Mouse (Mus musculus): ENCODE measurements around the gene Capn3. TPM values are rescaled to one million over a fixed set of nuclear protein-coding genes. Genes with fewer than 3 reads are reported as not detected.

The Capn3 gene
- total RNA-seq, 4 experiments from 2014 or later = 126 to 145 (median 128) TPM

DNA sequence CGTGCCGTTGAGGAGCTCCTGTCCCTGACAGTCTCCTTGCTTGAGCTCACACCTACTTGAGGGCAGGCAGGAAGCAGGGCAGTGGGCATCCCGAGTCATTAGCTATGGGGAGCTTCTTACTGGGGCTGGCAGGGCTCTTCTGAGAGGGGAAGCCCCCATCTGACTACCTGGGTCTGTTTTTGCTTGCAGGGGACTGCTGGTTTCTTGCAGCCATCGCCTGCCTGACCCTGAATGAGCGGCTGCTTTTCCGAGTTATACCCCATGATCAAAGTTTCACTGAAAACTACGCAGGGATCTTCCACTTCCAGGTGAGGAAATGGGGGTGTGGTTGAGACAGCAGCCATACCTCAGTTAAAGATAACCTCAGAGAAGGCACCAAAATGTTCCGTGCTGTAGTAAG lies 26.1 kb downstream of the Capn3 start:
- DNase-seq (ENCODE audit: low spot score in 2 of 2) = no peak

DNA sequence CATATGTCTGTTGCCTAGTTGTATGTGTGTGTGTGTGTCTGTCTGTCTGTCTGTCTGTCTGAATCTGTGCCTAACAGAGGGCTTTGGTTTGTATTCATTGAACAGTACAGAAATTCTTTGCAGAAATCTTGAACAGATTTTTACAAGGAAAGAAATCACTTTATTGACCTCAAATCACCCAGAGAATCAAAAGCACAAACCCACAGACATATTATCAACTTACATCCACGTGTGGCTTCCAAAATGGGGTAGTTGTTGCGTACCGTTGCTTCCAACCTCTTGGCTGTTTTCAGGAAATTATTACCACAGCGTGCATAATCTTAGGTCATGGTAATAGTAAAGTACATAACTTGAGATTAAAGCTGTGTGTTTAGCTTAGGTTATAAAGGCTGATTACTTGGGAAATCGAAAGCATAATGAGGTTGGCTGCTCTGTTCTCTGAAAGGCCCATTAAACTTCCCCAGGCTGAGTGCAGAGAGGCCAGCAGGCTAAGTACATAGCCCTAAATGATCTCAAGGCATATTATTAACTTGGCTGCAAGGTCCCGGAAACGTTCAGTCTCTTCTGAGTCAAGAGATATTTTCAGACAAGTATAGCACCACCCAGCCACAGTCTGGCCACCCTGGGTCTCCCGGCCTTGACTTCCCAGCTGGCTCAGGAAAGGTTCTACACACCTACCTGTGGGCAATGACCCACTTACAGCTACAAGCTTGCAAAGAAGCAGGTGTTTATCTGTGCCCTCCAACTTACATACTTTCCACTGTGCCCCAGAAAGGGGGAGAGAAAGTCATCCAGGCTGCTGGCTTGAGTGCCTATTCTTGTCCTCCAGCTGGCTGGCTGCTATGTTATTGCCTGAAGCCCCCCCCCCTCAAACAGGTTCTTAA lies 26.9 kb downstream of the Capn3 start:
- peak in 1 of 2 experiments; percentile 20 for DNase-seq (ENCODE audit: low spot score in 2 of 2)

DNA sequence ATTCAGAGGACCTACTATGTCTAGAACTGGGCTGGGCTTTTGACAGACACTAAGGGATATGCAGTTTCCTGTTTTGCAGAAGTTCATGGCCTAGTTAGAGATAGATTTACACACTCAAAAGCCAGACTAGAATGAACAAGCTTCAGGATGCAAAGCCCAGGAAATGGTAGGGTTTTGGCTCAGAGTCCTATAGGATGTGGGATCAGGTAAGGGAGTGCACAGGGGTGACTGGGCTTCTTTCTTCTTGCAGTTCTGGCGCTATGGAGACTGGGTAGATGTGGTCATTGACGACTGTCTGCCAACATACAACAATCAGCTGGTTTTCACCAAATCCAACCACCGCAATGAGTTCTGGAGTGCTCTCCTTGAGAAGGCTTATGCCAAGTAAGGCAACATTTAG lies 28.4 kb downstream of the Capn3 start:
- no peak for DNase-seq (ENCODE audit: low spot score in 2 of 2)

DNA sequence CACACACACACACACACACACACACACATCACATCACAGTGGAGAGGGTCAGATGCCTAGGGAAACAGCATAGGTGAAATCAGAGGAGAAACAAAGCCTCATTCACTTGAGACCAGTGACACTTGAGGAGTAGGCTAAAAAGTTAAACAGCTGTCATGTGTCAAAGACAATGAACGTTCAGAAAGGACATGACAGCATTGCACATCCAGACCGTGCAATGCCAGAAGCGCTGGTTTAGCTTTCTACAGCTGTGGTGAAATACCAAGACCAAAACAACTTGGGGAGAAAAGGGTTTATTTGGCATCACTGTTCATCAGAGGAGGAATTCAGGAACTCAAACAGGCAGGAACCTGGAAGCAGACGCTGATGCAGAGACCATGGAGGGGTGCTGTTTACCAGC lies 37.4 kb downstream of the Capn3 start:
- no peak for DNase-seq (ENCODE audit: low spot score in 2 of 2)

DNA sequence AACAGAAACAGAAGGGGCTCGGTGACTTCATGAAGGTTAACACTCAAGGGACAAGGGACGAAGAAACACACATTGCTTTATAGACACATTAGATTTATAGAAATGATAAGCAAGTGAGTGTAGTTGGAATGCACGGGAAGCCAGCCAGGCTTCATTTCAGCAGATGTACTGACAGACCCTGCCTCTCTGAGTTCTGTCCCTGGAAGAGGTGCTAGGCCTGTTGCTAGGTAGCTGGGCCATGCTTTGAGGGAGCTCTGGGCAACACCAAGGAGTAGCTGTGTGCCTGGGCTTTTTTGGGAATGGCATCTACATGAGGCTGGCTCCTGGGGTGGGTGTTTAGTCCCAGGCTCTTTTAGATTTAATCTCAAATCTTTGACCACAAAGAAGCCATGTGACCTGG lies 40.7 kb downstream of the Capn3 start:
- DNase-seq (ENCODE audit: low spot score in 2 of 2) = no peak

DNA sequence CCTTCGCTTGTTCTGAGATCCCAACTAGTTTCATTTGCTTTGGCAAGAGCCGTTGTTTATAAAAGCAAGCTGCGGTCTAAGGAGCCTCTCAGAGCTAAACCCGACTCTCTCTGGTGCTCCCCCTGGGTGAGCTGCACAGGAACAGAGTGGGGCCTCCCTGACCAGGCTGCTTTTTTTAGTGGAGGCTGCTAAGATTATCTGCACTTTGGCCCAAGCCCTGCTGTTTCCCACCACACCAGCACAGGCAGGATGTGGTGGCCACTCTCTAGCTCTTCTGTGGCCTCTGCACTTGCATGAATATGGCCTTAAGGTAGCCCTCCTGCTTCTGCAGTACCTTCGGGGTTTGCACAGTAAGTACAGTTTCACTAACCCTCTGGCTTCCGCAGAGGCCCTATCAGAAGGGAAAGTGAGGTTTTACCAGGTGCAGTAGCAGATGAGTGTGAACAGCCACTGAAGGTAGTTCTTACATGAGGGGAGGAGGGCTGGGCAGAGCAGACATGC lies 44.2 kb downstream of the Capn3 start:
- DNase-seq (ENCODE audit: low spot score in 2 of 2) = no peak

DNA sequence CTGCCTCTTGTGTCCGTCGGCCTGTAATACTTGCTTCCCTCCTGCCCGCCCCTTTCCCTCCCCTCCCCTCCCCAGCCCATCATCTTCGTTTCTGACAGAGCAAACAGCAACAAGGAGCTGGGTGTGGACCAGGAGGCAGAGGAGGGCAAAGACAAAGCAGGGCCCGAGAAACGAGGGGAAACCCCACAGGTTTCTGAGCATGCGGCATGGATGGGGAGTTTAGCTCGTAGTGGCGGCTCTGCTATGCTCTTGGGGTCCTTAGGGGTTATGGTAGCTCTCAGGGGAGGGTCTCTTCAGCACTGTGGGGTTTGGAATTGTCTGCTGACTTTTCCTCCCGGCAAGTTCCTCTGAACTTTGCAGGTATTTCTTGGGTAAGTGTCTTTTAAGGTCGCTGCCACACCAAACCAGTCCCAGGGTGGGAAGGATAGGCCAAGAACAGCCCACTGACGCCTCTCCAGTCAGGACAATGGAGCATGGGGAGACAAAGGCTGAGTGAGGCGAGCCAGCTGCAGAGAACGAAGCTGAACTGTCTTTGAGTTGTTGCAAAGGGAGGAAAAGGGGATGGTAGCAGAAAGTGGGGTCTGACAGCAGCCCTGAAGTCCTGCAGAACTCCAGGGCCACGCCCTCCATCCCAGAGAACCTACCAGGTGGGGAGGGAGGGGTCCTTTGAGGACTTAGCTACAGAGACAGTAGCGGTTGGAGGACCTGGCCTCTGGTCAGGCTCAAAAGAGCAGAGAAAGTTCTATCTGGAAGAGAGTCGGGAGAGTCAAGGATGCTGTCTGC lies 45.5 kb downstream of the Capn3 start:
- DNase-seq (ENCODE audit: low spot score in 2 of 2) = no peak

DNA sequence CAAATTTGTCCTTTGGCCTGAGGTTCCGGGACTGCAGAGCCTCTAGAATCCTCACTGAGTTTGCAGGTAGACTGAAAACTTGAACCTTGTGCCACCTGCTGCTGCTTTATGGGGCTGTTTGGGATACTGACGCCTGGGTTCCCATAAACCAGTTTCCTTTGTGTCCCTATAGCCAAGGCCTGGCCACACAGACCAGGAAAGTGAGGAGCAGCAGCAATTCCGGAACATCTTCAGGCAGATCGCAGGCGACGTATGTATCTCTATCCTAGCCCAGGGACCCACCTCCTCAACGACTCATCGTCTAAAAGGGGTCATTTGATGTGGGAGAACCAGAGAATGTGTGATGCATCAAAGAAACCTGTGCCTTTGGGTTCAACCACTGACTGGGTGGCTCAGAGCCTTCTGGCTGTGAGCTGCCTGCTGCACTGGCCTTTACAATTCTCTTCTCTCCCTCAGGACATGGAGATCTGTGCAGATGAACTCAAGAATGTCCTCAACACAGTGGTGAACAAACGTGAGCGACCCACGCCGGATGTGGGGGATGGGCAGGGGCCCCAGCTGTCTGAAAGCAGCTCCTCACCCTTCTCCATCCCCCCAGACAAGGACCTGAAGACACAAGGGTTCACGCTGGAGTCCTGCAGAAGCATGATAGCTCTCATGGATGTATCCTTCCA lies 46.2 kb downstream of the Capn3 start:
- no peak for DNase-seq (ENCODE audit: low spot score in 2 of 2)

DNA sequence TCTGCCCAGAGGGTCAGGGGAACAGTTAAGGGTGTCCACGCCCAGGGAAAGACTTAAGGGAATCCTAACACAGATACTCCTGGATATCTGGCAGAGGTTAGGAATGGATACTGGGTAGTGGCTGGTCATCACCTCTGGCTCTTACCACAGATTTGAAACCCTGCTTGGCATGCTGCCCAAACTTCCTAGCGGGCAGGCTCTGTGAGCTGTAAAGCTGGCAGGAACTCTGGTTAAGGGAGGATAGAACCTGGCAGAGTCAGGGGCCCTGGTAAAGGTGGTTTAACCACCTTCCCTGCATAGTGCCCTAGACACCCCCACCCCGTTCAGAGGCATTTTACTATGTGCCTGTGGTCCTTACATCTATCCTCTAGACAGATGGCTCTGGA lies 46.8 kb downstream of the Capn3 start:
- DNase-seq (ENCODE audit: low spot score in 2 of 2) = no peak

DNA sequence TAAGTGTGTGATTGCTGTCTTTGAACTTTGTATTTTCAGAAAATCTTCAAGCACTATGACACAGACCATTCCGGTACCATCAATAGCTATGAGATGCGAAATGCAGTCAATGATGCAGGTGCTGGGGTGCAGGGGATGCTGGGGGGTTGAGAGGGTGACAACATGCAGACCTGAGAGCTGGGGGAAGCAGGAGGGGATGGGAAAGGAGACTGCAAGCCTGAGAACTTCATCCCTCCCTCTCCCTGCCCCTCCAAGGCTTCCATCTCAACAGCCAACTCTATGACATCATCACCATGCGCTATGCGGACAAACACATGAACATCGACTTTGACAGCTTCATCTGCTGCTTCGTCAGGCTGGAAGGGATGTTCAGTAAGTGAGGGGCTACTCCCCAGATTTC lies 47.3 kb downstream of the Capn3 start:
- DNase-seq (ENCODE audit: low spot score in 2 of 2) = no peak

DNA sequence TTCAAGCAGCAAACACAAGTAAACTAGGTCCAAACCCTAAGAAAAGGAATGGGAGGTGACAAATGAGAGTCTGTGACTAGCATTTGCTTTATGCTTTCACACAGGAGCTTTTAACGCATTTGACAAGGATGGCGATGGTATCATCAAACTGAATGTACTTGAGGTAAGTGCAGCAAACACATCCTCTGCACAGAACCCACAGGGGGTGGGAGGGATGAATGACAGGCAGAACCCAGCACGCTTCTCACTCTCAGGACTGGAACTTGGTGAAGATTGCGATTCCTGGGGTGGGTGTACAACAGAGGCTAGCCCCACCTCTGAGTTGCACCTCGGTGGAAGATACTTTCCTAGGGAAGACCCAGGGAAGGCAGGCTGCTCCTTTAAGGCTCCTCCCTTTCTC lies 48.2 kb downstream of the Capn3 start:
- DNase-seq (ENCODE audit: low spot score in 2 of 2) = no peak

DNA sequence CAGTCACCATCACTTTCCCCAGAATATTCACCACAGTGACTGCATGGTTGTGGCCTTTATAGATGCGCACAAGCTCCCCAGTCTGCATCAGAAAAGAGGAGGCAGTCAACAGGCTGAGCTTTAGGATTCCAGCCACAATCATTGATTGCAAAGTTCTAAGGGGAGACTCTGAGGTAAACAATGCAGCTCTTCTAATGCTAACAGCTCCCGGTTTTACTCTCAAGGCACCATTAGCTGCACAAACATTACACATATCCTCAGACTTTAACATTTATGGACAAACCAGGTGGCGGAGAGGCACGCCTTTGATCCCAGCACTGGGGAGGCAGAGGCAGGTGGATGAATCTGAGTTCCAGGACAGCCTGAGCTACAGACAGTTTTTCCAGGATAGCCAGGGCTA lies 58.4 kb downstream of the Capn3 start:
- no peak for DNase-seq (ENCODE audit: low spot score in 2 of 2)

DNA sequence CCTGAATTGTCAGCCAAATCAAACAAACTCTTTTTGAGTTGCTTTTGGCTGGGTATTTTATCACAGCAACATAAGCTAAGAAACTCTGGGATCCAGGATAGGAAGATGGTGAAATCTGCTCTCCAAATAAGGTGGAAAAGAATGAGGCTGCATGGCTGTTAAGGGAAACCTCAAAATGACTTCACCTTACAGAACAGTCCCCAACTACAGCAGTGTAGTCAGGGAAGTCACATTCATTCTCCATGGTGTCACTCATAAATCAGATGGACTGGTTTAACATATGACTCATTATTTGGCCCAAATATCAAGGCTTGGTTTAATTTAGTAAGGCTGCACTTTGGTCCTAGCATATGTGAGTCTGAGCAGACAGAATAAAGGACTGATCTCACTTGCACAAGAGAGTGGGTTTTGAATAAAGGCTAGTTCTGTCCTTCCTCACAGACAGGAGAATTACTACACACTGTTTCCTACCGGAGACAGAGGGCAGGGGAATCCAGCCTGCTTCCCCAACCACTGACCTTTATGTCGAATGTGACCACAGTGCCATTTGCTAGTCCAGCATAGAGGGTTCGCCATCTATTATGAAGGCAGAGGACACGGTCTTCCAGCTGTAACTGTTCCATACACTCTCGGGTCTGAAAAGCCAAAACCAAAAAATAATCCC lies 62.9 kb downstream of the Capn3 start:
- no peak for DNase-seq (ENCODE audit: low spot score in 2 of 2)

DNA sequence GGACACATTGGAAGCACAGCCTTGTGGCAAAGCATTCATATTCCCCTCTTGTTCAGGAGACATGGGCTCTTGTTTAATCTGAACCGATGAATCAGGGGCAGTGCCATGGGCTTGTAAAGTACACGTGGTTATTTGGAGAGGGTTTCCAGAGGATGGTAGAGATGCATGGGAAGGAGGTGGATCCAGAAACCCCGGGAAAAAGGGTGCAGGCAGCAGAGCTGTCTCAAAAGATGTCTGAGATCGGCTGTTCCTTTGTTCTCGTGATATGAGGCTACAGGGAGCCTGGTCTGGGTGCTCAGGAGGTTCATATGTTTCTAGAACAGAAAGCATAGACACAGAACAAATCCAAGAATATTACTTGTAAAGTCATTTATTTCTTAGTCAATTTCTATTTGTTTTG lies 71.0 kb downstream of the Capn3 start:
- DNase-seq (ENCODE audit: low spot score in 2 of 2) = no peak

DNA sequence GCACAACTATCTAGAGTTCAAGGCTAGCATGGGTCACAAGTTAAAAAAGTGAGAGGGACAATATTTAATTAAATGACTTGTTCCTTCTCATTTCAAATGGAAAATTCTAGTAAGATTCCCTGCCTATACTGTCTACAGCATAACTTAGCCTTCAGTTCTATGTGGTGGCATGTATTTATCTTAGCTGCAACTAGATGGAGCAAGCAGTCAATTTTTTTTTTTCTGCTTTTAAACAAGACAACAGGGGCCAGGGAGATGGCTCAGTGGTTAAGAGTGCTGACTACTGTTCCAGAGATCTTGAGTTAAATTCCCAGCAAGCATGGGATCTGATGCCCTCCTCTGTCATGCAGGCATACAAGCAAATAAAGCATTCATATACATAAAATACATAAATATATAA lies 73.7 kb downstream of the Capn3 start:
- DNase-seq (ENCODE audit: low spot score in 2 of 2) = no peak

DNA sequence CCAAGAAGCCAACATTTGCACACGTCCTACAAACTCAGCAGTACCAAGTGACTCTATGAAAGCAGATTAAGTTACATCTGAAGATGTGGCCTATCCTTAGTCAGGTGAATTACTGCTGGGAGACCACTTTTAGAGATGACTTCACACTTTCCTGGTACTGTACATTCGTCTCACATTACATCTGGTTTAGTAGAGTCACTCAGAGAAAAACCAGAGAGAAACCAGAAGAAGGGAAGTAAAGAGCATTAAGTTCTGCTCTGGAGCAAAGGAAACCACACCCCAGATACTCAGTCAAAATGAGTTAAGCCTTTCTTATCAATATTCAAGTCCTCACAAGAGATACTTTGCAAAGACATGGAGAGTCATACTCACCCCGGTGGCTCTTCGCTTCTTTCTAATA lies 75.4 kb downstream of the Capn3 start:
- no peak for DNase-seq (ENCODE audit: low spot score in 2 of 2)

DNA sequence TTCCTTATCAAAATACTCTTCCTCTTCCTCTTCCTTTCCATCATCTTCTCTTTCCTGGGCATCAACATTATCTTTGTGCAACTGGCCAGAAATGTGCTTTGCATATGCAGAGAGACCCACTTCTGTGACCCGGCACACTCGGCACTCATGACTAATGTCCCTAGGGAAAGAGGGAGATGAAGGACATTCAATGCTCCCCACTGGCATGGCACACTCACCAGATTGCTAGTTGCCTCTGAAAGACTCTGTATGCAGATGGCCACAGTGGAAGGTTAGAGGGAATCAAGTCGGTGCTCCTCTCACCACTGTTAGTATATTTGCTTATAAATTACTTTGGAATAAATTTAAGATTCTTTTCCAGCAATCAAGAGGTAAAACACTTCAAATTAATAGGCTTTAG lies 83.5 kb downstream of the Capn3 start:
- DNase-seq (ENCODE audit: low spot score in 2 of 2) = no peak

DNA sequence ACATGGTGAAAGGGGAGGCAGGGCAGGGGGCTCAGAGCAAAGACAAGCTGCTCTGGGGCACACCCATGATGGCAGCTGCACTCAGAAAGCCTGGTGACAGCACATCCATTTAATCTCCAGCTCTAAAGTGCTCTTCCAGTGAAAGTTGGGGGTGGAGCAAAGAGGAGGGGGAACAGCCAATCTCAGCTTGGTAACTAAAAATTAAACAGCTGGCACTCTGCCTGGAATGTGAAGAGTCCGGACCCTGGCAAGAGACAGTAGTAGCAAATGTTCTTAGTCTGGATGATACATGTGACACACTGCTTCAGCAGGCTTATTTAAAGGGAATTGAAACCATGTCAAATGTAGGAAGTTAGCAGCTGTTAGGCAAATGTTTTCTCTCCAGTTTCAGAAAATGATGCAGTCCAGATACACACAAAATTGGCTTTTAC lies 84.0 kb downstream of the Capn3 start:
- DNase-seq (ENCODE audit: low spot score in 2 of 2) = peak; percentile 68

DNA sequence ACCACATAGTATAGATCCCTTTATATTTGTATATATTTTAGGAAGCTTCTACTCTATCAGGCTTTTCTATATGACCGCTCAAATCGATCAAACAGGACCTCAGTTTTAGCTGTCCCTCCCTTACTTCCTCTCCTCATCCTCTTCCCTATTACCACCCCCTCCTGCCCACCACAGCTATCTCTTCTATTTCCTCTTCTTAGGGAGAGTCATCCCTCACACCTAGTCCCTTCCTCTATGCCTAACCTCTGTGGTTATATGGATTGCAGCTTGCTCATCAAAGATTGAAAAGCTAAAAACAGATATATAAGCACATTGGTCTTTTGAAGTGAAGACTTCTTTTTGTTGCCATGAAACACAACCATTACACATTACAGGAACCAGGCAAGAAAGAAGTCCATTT lies 88.9 kb downstream of the Capn3 start:
- no peak for DNase-seq (ENCODE audit: low spot score in 2 of 2)

All from gastrocnemius, adult 8-10 months (tissue).